Mouse (Mus musculus): ENCODE measurements around the gene Gm13539.
"Not testable (repeated sequence)": the region's sequence is repeated elsewhere in the genome, so short reads cannot be mapped to it uniquely, and the experiment has no call there.

Gene Gm13539

DNA sequence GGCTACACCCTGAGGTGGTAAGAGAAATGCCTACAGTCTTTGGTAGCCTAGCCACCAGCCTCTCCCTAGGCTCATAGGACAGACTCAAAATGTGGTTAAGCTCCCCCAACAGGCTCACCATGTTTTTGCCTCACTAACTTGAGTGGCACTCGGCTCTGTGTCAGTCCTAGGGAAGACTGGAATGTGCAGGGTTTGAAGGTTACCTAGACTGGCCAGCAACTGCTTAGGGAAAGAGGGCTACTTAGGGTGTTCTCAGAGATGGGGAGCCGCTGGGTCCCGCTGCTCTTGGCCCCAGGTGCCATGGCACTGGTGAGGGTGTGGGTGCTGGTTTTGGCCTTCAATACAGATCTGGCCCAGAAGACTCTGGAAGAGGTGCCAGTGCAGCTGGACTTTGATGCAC is at the start of gene Gm13539:
Gene Gm13539 (plus strand): TSS at position 301 of the 400 bp plus-strand sequence.
- no peak for DNase-seq (ENCODE audit: low read depth, low spot score)

DNA sequence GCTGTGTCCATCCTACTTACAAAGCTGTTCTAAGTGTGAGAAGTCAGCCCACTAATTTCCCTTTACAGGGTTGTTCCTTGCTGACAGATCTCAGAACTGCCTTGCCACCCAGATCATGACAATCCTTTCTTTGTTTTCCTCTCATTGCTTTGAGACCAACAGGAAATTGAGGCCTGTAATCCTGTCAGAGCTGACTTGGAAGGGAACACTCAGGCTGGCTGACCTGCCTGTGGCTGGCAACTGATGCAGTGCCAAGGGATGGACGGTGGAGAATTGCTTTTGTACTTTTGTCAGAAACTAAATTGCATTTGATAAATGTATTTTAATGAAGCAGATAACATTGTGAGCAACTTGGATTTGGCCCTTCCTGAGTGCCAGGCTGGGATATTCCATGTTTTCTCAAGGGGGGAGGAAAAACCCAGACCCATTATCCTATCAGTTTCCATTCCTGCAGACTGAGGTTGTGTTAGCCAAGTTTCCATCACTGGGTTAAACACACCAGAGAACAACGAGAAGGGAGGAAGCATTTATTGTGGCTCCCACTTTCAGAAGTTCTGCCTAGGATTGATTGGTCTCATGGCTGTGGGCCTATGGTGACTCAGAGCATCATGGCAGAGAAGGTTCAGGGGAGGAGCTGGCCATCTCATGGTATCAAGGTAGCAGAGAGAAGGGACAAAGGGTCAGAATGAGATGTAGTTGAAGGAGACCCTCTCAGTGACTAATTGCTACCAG is 48.7 kb upstream of the Gm13539 start:
- DNase-seq (ENCODE audit: low read depth, low spot score), result no peak

DNA sequence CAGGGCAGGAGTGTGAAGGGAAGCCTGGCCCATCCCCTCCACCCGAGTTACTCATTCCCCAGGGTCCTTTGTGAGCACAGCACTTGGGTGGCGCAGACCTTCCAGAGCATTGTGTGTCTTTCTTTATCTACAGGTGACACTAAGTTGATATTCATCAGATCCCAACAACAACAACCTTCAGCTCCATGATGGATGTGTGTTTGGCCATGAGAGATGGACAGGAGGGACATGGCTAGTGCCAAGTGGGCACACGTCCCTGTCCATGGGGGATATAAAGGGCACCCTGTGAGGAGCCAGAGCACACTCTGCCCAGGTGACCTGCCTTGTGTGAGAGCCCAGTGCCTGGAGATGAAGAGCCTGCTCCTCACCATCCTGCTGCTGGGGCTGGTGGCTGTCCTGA is 45.3 kb upstream of the Gm13539 start, which contains the start of gene Obp2b:
Gene Obp2b (plus strand): TSS at position 301 of the 400 bp plus-strand sequence.
- not testable (repeated sequence) for DNase-seq (ENCODE audit: low read depth, low spot score)

DNA sequence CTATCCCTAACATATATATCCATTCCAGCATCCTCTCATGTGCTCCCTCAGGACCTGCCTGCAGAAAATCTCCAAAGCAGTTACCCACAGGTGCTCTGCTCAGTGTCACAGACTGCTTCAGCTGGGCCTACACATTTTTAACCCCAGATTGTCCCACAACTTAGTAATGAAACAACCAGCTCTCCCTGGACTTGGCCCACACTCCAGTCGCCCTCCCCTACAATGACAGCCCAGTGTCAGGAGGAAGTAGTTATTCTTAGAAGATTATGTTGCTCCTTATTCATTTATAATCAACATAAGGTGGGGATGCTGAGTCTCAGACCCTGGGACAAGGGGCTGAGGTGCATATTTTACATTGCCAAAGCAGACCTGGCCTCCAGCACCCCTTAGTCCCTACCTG is 40.4 kb upstream of the Gm13539 start:
- no peak for DNase-seq (ENCODE audit: low read depth, low spot score)

DNA sequence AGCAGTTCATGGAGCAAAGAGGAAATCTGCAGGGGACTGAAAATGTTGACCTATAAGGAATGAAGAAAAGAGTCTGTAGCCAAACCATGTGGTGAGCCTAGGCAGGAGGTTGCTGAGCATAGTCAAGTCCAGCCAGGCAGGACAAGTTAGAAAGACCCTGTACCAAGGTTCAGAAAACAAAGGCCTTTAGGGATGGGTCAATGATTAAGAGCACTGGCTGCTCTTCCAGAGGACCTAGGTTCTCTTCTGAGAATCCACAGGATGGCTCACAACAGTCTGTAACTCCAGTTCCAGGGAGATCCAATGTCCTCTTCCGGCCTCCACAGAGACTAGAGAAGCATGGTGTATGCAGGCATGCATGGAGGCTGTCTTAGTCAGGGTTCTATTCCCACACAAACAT is 27.9 kb upstream of the Gm13539 start:
- no peak for DNase-seq (ENCODE audit: low read depth, low spot score)

DNA sequence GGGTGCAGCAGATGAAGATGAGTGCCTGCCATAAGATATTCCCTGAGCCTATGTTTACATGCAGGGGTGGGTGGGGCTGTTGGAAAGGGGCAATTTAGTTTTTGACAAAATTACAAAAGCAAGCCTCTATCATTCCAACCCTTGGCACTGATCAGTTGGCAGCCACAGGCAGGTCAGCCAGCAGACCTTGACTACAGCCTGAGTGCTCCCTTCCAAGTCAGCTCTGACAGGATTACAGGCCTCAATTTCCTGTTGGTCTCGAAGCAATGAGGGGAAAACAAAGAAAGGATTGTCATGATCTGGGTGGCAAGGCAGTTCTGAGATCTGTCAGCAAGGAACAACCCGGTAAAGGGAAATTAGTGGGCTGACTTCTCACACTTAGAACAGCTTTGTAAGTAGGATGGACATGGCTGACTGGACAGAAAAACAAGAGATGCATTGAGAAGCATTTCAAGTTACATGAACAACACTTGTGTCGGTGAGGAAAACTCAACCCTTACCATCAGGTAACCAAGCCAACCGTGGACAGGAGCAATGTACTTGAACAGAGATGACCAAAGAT is 23.9 kb upstream of the Gm13539 start:
- DNase-seq (ENCODE audit: low read depth, low spot score), result no peak

DNA sequence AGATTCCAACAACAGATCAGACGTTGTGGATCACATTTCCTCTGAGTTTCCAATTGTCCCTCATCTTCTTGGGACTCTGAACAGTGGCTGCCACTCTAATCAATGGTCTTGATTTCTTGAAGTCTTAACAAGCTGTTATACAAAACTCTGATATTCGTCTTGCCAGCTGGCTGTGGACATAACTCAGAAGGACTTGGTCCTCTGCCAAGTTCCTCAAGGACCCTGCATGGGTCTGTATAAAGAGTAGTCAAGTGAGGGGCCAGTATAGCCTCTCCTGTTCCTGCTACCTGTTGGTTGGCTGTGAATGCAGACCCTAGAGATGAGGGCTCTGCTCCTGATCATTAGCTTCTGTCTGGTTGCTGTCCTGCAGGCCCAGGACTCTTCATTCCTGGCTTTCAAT is 16.8 kb upstream of the Gm13539 start, which contains the start of gene Lcn3:
Gene Lcn3 (plus strand): TSS at position 301 of the 400 bp plus-strand sequence.
- no peak for DNase-seq (ENCODE audit: low read depth, low spot score)

- no peak for DNase-seq (ENCODE audit: low read depth, low spot score)
These were observed 14.3 kb upstream of the Gm13539 start for GRCm38 (mm10) chr2:25767764-25768163.

- no peak for DNase-seq (ENCODE audit: low read depth, low spot score)
These were observed 8.6 kb upstream of the Gm13539 start for GRCm38 (mm10) chr2:25773507-25773906.

DNA sequence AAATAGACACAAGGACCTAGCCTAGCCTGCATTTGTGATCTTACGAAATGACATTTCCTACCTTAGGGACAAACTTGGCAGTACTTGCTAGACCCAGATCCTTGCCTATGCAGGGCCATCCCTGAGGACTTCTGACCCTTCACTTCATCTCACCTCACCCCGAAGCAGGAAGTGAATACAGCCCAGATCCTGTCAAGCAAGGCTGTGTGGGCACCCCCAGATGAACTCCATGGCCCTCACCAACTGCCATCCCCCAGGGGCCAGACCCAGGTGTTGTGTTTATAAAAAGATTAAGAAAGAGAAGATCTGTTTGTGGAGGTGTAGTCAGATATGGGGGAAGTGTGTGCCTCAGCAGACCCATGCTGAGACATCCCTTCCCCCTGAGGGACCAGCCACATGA is 7.4 kb upstream of the Gm13539 start:
- DNase-seq (ENCODE audit: low read depth, low spot score), result no peak

DNA sequence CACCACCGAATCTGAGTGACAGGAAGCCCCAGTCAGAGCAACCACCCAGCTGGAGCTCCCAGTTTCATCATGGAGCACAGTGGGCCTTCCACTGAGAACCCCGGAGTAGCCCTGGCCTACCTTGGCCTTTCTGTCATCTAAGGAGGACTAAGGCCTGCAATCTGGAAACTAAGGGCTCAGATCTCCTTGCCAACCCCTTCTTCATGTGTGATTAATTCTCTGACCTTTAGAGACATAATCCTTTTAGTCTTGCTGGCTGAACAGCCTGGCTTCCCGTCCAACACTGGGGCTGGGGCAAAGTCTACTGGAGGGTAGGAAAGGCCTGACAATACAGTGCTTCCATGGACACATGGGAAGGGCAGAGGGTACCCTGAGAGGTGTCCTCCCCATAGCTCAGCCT is 6.1 kb upstream of the Gm13539 start:
- no peak for DNase-seq (ENCODE audit: low read depth, low spot score)

GRCm38 (mm10) chr2:25776717-25777116 is 5.3 kb upstream of the Gm13539 start, which contains the start of gene Lcn11:
Lcn11 (plus strand) TSS chr2:25777017.
- no peak for DNase-seq (ENCODE audit: low read depth, low spot score)

GRCm38 (mm10) chr2:25779076-25779475 is 3.0 kb upstream of the Gm13539 start:
- no peak for DNase-seq (ENCODE audit: low read depth, low spot score)

DNA sequence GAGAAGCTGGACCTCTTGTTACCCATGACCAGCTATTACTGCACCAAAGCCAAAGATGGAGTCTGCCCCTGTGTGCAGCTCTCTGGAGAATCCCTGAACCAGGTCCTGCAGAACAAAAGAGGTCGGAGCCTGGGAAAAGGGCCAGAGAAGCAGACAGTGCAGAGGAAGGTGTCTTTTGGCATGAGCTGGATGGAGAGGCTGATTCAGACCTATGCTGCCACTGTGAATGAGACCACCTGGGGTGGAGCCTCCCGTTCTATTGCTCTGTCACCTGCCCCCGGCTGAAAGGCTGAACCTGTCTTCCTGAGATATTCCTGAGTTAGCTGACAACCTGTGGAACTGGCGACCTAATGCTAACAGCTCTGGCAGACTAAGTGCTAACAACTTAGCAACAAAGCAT is 1.1 kb upstream of the Gm13539 start:
- DNase-seq (ENCODE audit: low read depth, low spot score), result no peak

GRCm38 (mm10) chr2:25785573-25786322 is 3.7 kb downstream of the Gm13539 start:
- DNase-seq (ENCODE audit: low read depth, low spot score), result no peak

DNA sequence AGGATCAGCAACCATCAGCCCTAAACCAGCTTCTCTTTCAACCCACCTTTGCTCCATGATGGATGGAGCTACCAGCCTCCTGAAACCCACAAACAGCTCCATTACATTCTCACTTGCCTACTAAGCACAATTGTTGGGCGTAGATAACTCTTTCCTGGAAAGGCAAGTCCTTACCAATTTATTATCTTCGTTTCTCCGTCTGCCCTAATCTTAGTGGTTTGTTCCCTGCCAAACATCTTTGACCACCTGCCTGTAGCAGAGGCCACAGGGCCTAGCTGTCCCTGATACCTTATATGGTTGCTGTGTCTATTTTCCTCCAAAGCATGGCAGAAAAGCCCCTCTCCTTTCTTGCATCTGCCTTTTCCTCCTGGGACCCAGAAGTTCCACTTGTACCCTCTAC is 7.0 kb downstream of the Gm13539 start:
- no peak for DNase-seq (ENCODE audit: low read depth, low spot score)

- DNase-seq (ENCODE audit: low read depth, low spot score), result no peak
These were observed 15.6 kb downstream of the Gm13539 start for GRCm38 (mm10) chr2:25797635-25798034.

DNA sequence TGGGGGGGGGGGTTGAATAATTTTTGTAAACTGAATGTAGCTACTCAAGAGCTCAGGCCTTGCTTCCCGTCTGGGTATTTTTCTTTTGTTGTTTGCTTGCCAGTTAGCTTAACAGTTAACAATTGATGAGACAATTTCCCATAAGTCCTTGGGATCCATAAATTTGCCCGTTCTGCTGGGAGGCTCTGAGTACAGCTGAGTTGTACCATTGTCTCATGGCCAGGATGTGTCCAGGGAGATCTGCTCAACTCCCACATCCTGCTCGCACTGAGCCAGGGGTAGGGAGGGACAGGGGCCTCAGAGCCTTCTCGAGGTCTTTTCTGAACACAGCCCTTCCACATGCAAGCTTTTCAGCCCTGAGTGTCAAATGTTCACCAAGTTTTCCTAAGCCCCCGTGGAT is 16.0 kb downstream of the Gm13539 start:
- DNase-seq (ENCODE audit: low read depth, low spot score), result no peak

DNA sequence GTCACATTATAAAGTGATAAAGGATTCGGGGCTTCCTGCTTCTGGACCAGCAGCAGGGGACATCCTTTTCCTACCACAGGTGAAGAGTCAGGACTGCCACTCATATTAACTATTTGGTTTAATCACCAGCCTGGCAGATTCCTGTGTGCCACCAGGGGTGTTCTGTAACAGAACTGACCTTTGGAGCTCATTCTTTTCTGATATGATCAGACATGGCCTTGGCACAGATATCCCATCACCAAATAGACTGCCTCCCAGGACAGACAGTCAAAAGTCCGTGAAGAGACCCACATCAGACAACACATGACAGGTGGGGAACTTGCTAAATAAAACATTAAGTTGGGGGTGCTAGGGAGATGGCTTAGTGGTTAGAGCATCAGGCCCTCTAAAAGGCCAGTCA is 29.7 kb downstream of the Gm13539 start:
- DNase-seq (ENCODE audit: low read depth, low spot score), result no peak

DNA sequence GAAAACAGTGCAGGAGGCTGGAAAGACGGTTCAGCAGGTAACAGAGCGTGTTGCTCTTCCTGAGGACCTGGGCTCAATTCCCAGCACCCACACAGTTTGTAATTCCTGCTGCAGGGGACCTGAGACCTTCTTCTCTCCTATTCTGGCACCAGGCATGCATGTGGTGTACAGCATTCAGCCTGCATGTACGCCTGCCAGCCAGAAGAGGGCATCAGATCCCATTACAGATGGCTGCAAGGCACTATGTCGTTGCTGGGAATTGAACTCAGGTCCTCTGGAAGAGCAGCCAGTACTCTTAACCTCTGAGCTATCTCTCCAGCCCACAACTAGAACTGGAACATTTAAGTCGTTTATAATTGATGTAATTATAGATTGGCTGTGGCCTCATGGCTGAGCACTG is 31.3 kb downstream of the Gm13539 start:
- no peak for DNase-seq (ENCODE audit: low read depth, low spot score)

DNA sequence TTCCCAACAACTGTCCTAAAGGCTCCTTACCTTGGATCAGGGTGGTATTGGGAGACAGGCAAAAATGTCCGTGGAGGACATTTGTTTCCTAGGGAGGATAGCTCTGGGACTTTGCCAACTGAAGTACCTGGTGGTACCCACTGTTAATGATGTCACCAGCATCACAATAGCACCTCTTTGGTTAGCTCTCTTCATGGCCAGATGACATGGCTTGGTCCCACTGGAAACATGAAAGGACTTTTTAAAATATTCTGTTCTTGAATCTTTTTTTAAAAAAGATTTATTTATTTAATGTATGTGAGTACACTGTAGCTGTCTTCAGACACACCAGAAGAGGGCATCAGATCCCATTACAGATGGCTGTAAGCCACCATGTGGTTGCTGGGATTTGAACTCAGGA is 33.7 kb downstream of the Gm13539 start, which contains the start of gene Glt6d1:
Gene Glt6d1 (minus strand): TSS at position 101 of the 400 bp plus-strand sequence.
- DNase-seq (ENCODE audit: low read depth, low spot score), result not testable (repeated sequence)

GRCm38 (mm10) chr2:25822806-25823205 is 40.7 kb downstream of the Gm13539 start, which contains the start of gene Lcn9:
Lcn9 (plus strand) TSS chr2:25823153.
- DNase-seq (ENCODE audit: low read depth, low spot score), result no peak

All from retina, postnatal 7 days (tissue).